Mouse (Mus musculus): ENCODE measurements around the gene Spag6l.

- TF ChIP-seq POLR2A (IDR thresholded peaks at IDR 0.05; ENCODE audit: borderline replicate concordance, low read depth, low read length) (no peak), CTCF (IDR thresholded peaks at IDR 0.05; ENCODE audit: low read depth, low read length) (no peak)
These were observed 41.5 kb upstream of the Spag6l start, which contains the start of the genes Top3b and Vpreb1 for GRCm38 (mm10) chr16:16870617-16871331.

Data from bone marrow macrophage, adult 2 months (primary cell).